Mouse (Mus musculus): ENCODE results near the gene Twf2.

GRCm38 (mm10) chr9:106158037-106158491 lies 44.8 kb upstream of the Twf2 start, which contains the start of gene Glyctk:
- peak; percentile 86 for TF ChIP-seq POLR2A (IDR thresholded peaks at IDR 0.05; ENCODE audit: extremely low read depth, insufficient read depth, low read length)
- TF ChIP-seq CTCF (IDR thresholded peaks at IDR 0.05; ENCODE audit: low read depth, low read length) = no peak

All from liver, adult 2 months (tissue).